Mouse (Mus musculus): ENCODE data around the gene Luc7l. TPM values are rescaled to one million over a fixed set of nuclear protein-coding genes. Genes with fewer than 3 reads are reported as not detected.

Luc7l gene
- total and polyA plus RNA-seq, 2 experiments from 2014 or later = 36.1 to 36.7 TPM

DNA sequence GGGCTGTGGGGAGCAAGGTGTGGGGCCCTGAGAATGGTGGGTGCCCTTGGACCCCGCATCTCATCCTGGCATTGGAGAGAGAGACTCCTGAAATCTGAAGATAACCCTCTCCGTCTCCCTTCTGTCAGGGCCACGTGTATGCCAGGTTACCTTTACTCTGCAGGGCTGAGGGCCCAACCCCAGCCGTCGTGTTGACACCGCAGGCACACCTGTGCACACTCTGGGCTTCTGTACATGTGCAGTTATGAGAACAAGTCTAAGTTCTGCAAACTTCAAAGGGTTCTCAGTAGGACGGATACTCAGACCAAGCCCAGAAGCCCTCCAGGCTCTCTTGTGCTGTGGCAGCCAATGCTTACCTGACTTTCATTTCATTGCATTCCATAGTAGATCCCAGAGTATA, 40.5 kb upstream of the Luc7l start:
- Histone ChIP-seq H3K4me3 (ENCODE audit: low read depth, low read length) (no peak overlapping the region), H3K4me1 (ENCODE audit: control insufficient read depth, insufficient read depth) (no peaks in the 10 kb centered on the region), H3K27me3 (ENCODE audit: control insufficient read depth, insufficient read depth, low read length) (no peaks in the 10 kb centered on the region), H3K9me3 (replicated peaks; ENCODE audit: control insufficient read depth, low read length) (no peaks in the 10 kb centered on the region), H3K36me3 (replicated peaks; ENCODE audit: control insufficient read depth, insufficient read depth, low read length) (peaks cover 21% of the 10 kb centered on the region; the same call in 1 of the 2 replicates), H3K9ac (replicated peaks; ENCODE audit: low read depth, low read length) (no peak overlapping the region), H3K4me2 (ENCODE audit: low read depth, low read length) (no peak overlapping the region), H3K27ac (ENCODE audit: low read depth) (no peak overlapping the region)
- TF ChIP-seq EP300 (IDR thresholded peaks at IDR 0.05; ENCODE audit: low read depth) = no peak
- no peak for TF ChIP-seq CTCF (IDR thresholded peaks at IDR 0.05; ENCODE audit: low read depth)
- DNase-seq (ENCODE audit: low spot score) (no peak), ATAC-seq (ENCODE audit: insufficient read depth, low read depth) (no peak)
- WGBS = 88% methylated on average over 7 of the region's 7 CpGs

DNA sequence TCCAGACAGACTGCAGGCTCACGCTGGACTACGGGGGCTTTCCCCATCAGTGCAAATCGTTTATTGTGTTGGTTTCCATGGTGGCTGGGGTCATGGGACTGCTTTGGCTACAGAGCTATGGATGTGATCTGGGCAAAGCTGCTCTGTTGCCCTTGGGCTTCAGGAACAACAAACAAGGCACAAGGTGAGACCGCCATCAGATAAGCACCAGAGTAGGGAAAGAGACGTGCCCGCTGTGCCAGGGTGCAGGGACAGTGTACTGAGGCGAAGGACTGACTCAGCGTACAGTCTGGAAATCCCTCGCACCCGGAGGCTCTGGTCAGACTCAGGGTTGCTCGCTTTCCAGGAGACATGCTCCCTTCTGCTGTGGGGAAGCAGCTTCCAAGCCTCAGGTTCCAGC, 40.0 kb upstream of the Luc7l start:
- 77% methylated on average over 11 of the region's 11 CpGs for WGBS
- H3K36me3 ChIP-seq (replicated peaks; ENCODE audit: control insufficient read depth, insufficient read depth, low read length) = peaks cover 25% of the 10 kb centered on the region; the same call in 1 of the 2 replicates
- no peaks in the 10 kb centered on the region for H3K4me1 ChIP-seq (ENCODE audit: control insufficient read depth, insufficient read depth)
- no peaks in the 10 kb centered on the region for H3K27me3 ChIP-seq (ENCODE audit: control insufficient read depth, insufficient read depth, low read length)
- no peak overlapping the region for H3K4me2 ChIP-seq (ENCODE audit: low read depth, low read length)
- TF ChIP-seq CTCF (IDR thresholded peaks at IDR 0.05; ENCODE audit: low read depth) (no peak), EP300 (IDR thresholded peaks at IDR 0.05; ENCODE audit: low read depth) (no peak)
- no peak for DNase-seq (ENCODE audit: low spot score)
- no peak overlapping the region for H3K4me3 ChIP-seq (ENCODE audit: low read depth, low read length)
- peak; percentile 24; the same call in 1 of the 2 replicates for ATAC-seq (ENCODE audit: insufficient read depth, low read depth)
- no peak overlapping the region for H3K9ac ChIP-seq (replicated peaks; ENCODE audit: low read depth, low read length)
- H3K27ac ChIP-seq (ENCODE audit: low read depth) = no peak overlapping the region
- H3K9me3 ChIP-seq (replicated peaks; ENCODE audit: control insufficient read depth, low read length) = no peaks in the 10 kb centered on the region

DNA sequence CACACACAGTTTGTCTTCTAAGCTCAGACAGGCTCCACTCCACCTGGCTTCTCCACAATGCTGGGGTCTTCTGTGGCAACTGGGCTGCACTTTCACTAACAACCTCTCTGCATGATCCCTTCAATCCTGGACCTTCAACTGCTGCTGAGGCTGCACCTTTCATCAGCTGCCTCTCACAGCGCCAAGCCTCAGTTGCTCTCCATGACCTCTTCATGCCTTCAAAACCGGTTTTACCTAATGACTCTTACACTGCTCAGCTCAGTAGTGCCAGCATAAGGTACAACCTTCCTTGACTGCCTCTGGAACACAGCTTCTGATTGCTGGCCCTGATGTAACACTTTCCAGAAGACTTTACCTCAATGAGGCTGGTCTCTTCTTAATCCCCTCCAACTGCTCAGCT, 31.2 kb upstream of the Luc7l start:
- ATAC-seq (ENCODE audit: insufficient read depth, low read depth) = no peak
- Histone ChIP-seq H3K4me3 (ENCODE audit: low read depth, low read length) (no peak overlapping the region), H3K9me3 (replicated peaks; ENCODE audit: control insufficient read depth, low read length) (no peaks in the 10 kb centered on the region), H3K27me3 (ENCODE audit: control insufficient read depth, insufficient read depth, low read length) (no peaks in the 10 kb centered on the region), H3K27ac (ENCODE audit: low read depth) (no peak overlapping the region), H3K4me2 (ENCODE audit: low read depth, low read length) (no peak overlapping the region), H3K9ac (replicated peaks; ENCODE audit: low read depth, low read length) (no peak overlapping the region), H3K36me3 (replicated peaks; ENCODE audit: control insufficient read depth, insufficient read depth, low read length) (peaks cover 14% of the 10 kb centered on the region; the same call in 1 of the 2 replicates), H3K4me1 (ENCODE audit: control insufficient read depth, insufficient read depth) (no peaks in the 10 kb centered on the region)
- no peak for DNase-seq (ENCODE audit: low spot score)
- TF ChIP-seq CTCF (IDR thresholded peaks at IDR 0.05; ENCODE audit: low read depth) = no peak
- TF ChIP-seq EP300 (IDR thresholded peaks at IDR 0.05; ENCODE audit: low read depth) = no peak
- WGBS = 53% methylated on average over 2 of the region's 2 CpGs

GRCm38 (mm10) chr17:26225150-26225549, 27.5 kb upstream of the Luc7l start:
- 47% methylated on average over 12 of the region's 12 CpGs for WGBS
- H3K9ac ChIP-seq (replicated peaks; ENCODE audit: low read depth, low read length) = no peak overlapping the region
- TF ChIP-seq EP300 (IDR thresholded peaks at IDR 0.05; ENCODE audit: low read depth) (no peak), CTCF (IDR thresholded peaks at IDR 0.05; ENCODE audit: low read depth) (no peak)
- no peaks in the 10 kb centered on the region for H3K4me1 ChIP-seq (ENCODE audit: control insufficient read depth, insufficient read depth)
- H3K27me3 ChIP-seq (ENCODE audit: control insufficient read depth, insufficient read depth, low read length) = no peaks in the 10 kb centered on the region
- 0 out of 2 replicates have a peak, but pooled peaks cover under 1% of the 10 kb centered on the region for H3K36me3 ChIP-seq (replicated peaks; ENCODE audit: control insufficient read depth, insufficient read depth, low read length)
- H3K9me3 ChIP-seq (replicated peaks; ENCODE audit: control insufficient read depth, low read length) = no peaks in the 10 kb centered on the region
- 0 out of 2 replicates have a peak, but pooled peaks have one; percentile 20 for ATAC-seq (ENCODE audit: insufficient read depth, low read depth)
- H3K4me3 ChIP-seq (ENCODE audit: low read depth, low read length) = no peak overlapping the region
- H3K4me2 ChIP-seq (ENCODE audit: low read depth, low read length) = no peak overlapping the region
- DNase-seq (ENCODE audit: low spot score) = no peak
- no peak overlapping the region for H3K27ac ChIP-seq (ENCODE audit: low read depth)

DNA sequence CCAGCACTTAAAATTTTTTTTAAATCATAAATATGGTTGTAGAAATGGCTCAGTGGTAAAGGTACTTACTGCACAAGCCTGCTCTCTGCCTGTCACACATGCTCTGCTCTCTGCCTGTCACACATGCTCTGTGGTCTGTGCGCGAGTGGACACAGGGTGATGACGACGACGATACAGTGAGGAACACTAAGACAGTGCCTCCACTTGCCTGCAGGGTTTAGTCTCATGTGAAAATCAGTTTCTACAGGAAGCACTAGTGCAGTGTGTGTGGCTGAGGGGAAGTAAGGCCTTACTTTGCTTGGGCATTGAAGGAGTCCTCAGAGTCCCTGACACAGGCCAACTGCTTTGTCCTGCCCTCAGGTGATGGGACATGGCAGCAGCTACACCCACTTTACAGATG, 22.9 kb upstream of the Luc7l start:
- Histone ChIP-seq H3K4me1 (ENCODE audit: control insufficient read depth, insufficient read depth) (no peaks in the 10 kb centered on the region), H3K4me3 (ENCODE audit: low read depth, low read length) (no peak overlapping the region), H3K36me3 (replicated peaks; ENCODE audit: control insufficient read depth, insufficient read depth, low read length) (no peaks in the 10 kb centered on the region; the same call in 1 of the 2 replicates), H3K9me3 (replicated peaks; ENCODE audit: control insufficient read depth, low read length) (no peaks in the 10 kb centered on the region), H3K4me2 (ENCODE audit: low read depth, low read length) (no peak overlapping the region), H3K9ac (replicated peaks; ENCODE audit: low read depth, low read length) (no peak overlapping the region), H3K27ac (ENCODE audit: low read depth) (no peak overlapping the region), H3K27me3 (ENCODE audit: control insufficient read depth, insufficient read depth, low read length) (no peaks in the 10 kb centered on the region)
- no peak for TF ChIP-seq EP300 (IDR thresholded peaks at IDR 0.05; ENCODE audit: low read depth)
- DNase-seq (ENCODE audit: low spot score) (no peak), ATAC-seq (ENCODE audit: insufficient read depth, low read depth) (no peak)
- 87% methylated on average over 5 of the region's 5 CpGs for WGBS

DNA sequence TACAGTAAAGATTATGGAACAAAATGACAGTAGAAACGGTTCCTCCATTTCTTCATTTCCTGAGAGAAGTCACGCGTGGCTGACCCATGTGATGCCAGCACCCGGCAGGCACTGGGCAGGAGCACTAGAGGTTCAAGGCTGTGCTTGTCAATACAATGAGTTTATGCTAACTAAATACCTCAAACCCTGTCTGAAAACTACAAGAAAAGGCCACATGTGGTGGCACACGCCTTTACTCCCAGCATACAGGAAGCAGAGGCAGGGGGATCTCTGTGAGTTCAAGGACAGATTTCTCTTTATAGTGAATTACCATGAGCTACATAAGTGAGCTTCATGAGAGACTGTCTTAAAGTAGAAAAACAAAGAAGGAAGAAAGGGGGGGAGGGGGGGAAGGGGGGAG, 21.5 kb upstream of the Luc7l start:
- H3K9ac ChIP-seq (replicated peaks; ENCODE audit: low read depth, low read length) = no peak overlapping the region
- no peaks in the 10 kb centered on the region for H3K27me3 ChIP-seq (ENCODE audit: control insufficient read depth, insufficient read depth, low read length)
- no peaks in the 10 kb centered on the region; the same call in 1 of the 2 replicates for H3K36me3 ChIP-seq (replicated peaks; ENCODE audit: control insufficient read depth, insufficient read depth, low read length)
- no peak overlapping the region for H3K4me2 ChIP-seq (ENCODE audit: low read depth, low read length)
- DNase-seq (ENCODE audit: low spot score) (no peak), ATAC-seq (ENCODE audit: insufficient read depth, low read depth) (no peak)
- 84% methylated on average over 5 of the region's 5 CpGs for WGBS
- TF ChIP-seq EP300 (IDR thresholded peaks at IDR 0.05; ENCODE audit: low read depth) (no peak), CTCF (IDR thresholded peaks at IDR 0.05; ENCODE audit: low read depth) (no peak)
- H3K4me1 ChIP-seq (ENCODE audit: control insufficient read depth, insufficient read depth) = no peaks in the 10 kb centered on the region
- no peaks in the 10 kb centered on the region for H3K9me3 ChIP-seq (replicated peaks; ENCODE audit: control insufficient read depth, low read length)
- no peak overlapping the region for H3K27ac ChIP-seq (ENCODE audit: low read depth)
- no peak overlapping the region for H3K4me3 ChIP-seq (ENCODE audit: low read depth, low read length)

Measured in heart, postnatal 0 days (tissue).